Mouse (Mus musculus) hindbrain, embryonic 13.5 days (tissue): ENCODE measurements around the gene Nckipsd. TPM values are rescaled to one million over a fixed set of nuclear protein-coding genes. Genes with fewer than 3 reads are reported as not detected.

Experiments used
- ATAC-seq: fragments of 200-750 bp; cut with Nextera tagmentation; 2 replicates; pipeline ENCODE4 v1.8.0; 2017; ENCODE audit warnings: moderate TSS enrichment; ENCODE audit not compliant: low FRiP score
- H3K27ac ChIP-seq: fragments of 300-500 bp; sonication (generic); 2 replicates; pipeline ENCODE4 v1.5.1; 2015; ENCODE audit warnings: inconsistent platforms, mild to moderate bottlenecking, moderate library complexity
- H3K27me3 ChIP-seq: fragments of 300-500 bp; sonication (generic); 2 replicates; pipeline ENCODE4 v1.6.1; 2015; ENCODE audit warnings: mild to moderate bottlenecking, inconsistent platforms
- H3K36me3 ChIP-seq: fragments of 300-500 bp; sonication (generic); 2 replicates; pipeline ENCODE4 v1.6.1; 2015; ENCODE audit warnings: mild to moderate bottlenecking, inconsistent platforms
- H3K4me1 ChIP-seq: fragments of 300-500 bp; sonication (generic); replicated peaks from 2 replicates; pipeline ENCODE4 v1.6.1; 2015; ENCODE audit warnings: inconsistent platforms
- H3K4me2 ChIP-seq: fragments of 300-500 bp; sonication (generic); 2 replicates; pipeline ENCODE4 v1.6.1; 2015; ENCODE audit warnings: inconsistent platforms, mild to moderate bottlenecking, moderate library complexity
- H3K4me3 ChIP-seq: fragments of 300-500 bp; sonication (generic); 2 replicates; pipeline ENCODE4 v1.5.1; 2015; ENCODE audit warnings: mild to moderate bottlenecking, inconsistent platforms
- H3K9ac ChIP-seq: fragments of 300-500 bp; sonication (generic); 2 replicates; pipeline ENCODE4 v1.6.1; 2015; ENCODE audit warnings: mild to moderate bottlenecking, inconsistent platforms
- H3K9me3 ChIP-seq: fragments of 300-500 bp; sonication (generic); 2 replicates; pipeline ENCODE4 v1.6.1; 2016; ENCODE audit warnings: inconsistent platforms
- WGBS: fragments of 180-500 bp; shearing (Covaris S2); methylation state at CpG from one replicate; pipeline ENCODE4 v1.1.7; 2015; 5-methylcytosine and 5-hydroxymethylcytosine counted together
- polyA plus RNA-seq: library from polyadenylated mRNA; unstranded; fragments of >200 nt; fragmentation: Nextera tagmentation; extraction: Ambion mirVana; gene quantifications from 2 replicates; pipeline ENCODE4 v1.2.1, GENCODE M21; 2015

Nckipsd gene
- polyA plus RNA-seq, 1 experiment from 2014 or later = 25.9 TPM

DNA sequence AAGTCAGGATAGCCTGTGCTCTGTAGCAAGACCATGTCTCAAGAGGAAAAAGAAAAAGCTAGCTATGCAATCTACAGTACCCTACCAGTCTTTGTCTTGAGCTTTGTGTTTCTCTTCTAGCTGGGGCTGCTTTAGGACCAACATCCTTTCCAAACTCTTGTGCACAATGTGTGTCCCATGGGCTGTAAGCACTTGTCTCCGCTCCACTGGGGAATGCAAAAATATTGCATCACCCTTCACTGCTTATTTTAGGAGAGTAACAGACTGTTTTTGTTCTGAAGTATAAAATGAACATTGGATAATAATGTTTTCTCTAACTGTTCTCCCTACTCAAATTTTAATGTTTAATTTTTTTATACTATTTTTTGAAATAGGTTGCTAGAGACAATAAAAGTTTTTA, 21.7 kb upstream of the Nckipsd start:
- ATAC-seq = no peak
- H3K4me2 ChIP-seq = peak overlapping the region; percentile 90
- WGBS = 74% methylated on average over 1 of the region's 1 CpGs
- peak overlapping the region; percentile 85 for H3K4me3 ChIP-seq
- H3K9me3 ChIP-seq = no peaks in the 10 kb centered on the region
- no peaks in the 10 kb centered on the region for H3K27me3 ChIP-seq
- peaks cover 78% of the 10 kb centered on the region for H3K4me1 ChIP-seq
- peak overlapping the region; percentile 99; the same call in 1 of the 2 replicates for H3K9ac ChIP-seq
- no peak overlapping the region for H3K27ac ChIP-seq
- H3K36me3 ChIP-seq = no peaks in the 10 kb centered on the region

- ATAC-seq = no peak
- no peaks in the 10 kb centered on the region for H3K9me3 ChIP-seq
- peak overlapping the region; percentile 90 for H3K4me2 ChIP-seq
- no peak overlapping the region for H3K27ac ChIP-seq
- 88% methylated on average over 2 of the region's 2 CpGs for WGBS
- H3K9ac ChIP-seq = 0 out of 2 replicates have a peak overlapping the region, but pooled peaks have one; percentile 4
- no peaks in the 10 kb centered on the region for H3K27me3 ChIP-seq
- H3K36me3 ChIP-seq = no peaks in the 10 kb centered on the region
- peaks cover 81% of the 10 kb centered on the region for H3K4me1 ChIP-seq
- H3K4me3 ChIP-seq = peak overlapping the region; percentile 24
Observed at GRCm38 (mm10) chr9:108787080-108787479, 21.1 kb upstream of the Nckipsd start.

- Histone ChIP-seq H3K4me2 (peak overlapping the region; percentile 90; the same call in 1 of the 2 replicates), H3K36me3 (no peaks in the 10 kb centered on the region), H3K9me3 (no peaks in the 10 kb centered on the region), H3K4me1 (peaks cover 85% of the 10 kb centered on the region), H3K27me3 (no peaks in the 10 kb centered on the region), H3K9ac (no peak overlapping the region), H3K4me3 (no peak overlapping the region), H3K27ac (no peak overlapping the region)
- ATAC-seq = no peak
- 85% methylated on average over 3 of the region's 3 CpGs for WGBS
Observed at GRCm38 (mm10) chr9:108788713-108789112, 19.5 kb upstream of the Nckipsd start.

GRCm38 (mm10) chr9:108792307-108792706, 15.9 kb upstream of the Nckipsd start:
- ATAC-seq = no peak
- H3K4me3 ChIP-seq = no peak overlapping the region
- no peak overlapping the region for H3K4me2 ChIP-seq
- H3K9ac ChIP-seq = no peak overlapping the region
- H3K36me3 ChIP-seq = peaks cover 15% of the 10 kb centered on the region
- peaks cover 99% of the 10 kb centered on the region for H3K4me1 ChIP-seq
- no peak overlapping the region for H3K27ac ChIP-seq
- WGBS = 89% methylated on average over 1 of the region's 1 CpGs
- H3K9me3 ChIP-seq = no peaks in the 10 kb centered on the region
- no peaks in the 10 kb centered on the region for H3K27me3 ChIP-seq

- Histone ChIP-seq H3K27me3 (no peaks in the 10 kb centered on the region), H3K9ac (no peak overlapping the region; the same call in 1 of the 2 replicates), H3K36me3 (peaks cover 19% of the 10 kb centered on the region), H3K9me3 (no peaks in the 10 kb centered on the region), H3K4me2 (no peak overlapping the region), H3K4me3 (no peak overlapping the region), H3K4me1 (peaks cover 96% of the 10 kb centered on the region), H3K27ac (no peak overlapping the region)
- WGBS = 51% methylated on average over 3 of the region's 3 CpGs
- ATAC-seq = no peak
Observed at GRCm38 (mm10) chr9:108792730-108793129, 15.4 kb upstream of the Nckipsd start.

DNA sequence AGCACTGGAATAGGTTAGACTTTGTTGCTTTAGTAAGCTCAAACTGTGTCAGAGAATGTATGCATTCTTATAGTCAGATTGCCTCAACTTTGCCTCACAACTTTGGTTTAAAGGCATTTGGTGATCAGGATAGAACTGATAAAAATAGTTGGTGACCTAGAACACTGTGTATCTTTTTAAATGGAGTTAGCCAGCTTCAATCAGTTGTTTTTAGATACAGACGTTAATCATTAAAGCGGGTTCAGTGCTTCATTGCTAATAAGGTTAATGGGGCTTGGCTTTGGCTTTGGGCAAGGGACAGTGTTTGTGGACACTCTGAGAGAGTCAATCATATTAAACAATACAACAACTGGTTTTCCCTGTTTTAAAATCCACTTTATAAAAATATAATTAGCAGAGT, 12.9 kb upstream of the Nckipsd start:
- H3K9me3 ChIP-seq = no peaks in the 10 kb centered on the region
- H3K4me3 ChIP-seq = no peak overlapping the region
- H3K9ac ChIP-seq = no peak overlapping the region
- H3K4me1 ChIP-seq = peaks cover 71% of the 10 kb centered on the region
- no peak for ATAC-seq
- 46% methylated on average over 2 of the region's 2 CpGs for WGBS
- H3K4me2 ChIP-seq = no peak overlapping the region; the same call in 1 of the 2 replicates
- H3K27ac ChIP-seq = peak overlapping the region; percentile 19; the same call in 1 of the 2 replicates
- H3K36me3 ChIP-seq = peaks cover 43% of the 10 kb centered on the region
- no peaks in the 10 kb centered on the region for H3K27me3 ChIP-seq

GRCm38 (mm10) chr9:108795762-108796161, 12.4 kb upstream of the Nckipsd start:
- H3K4me1 ChIP-seq = peaks cover 66% of the 10 kb centered on the region
- H3K4me2 ChIP-seq = peak overlapping the region; percentile 39
- peak overlapping the region; percentile 58; the same call in 1 of the 2 replicates for H3K9ac ChIP-seq
- H3K9me3 ChIP-seq = no peaks in the 10 kb centered on the region
- WGBS = 32% methylated on average over 11 of the region's 11 CpGs
- peaks cover 46% of the 10 kb centered on the region for H3K36me3 ChIP-seq
- H3K27me3 ChIP-seq = no peaks in the 10 kb centered on the region
- peak overlapping the region; percentile 11; the same call in 1 of the 2 replicates for H3K4me3 ChIP-seq
- H3K27ac ChIP-seq = peak overlapping the region; percentile 73
- 0 out of 2 replicates have a peak, but pooled peaks have one; percentile 41 for ATAC-seq

GRCm38 (mm10) chr9:108796351-108796981, 11.7 kb upstream of the Nckipsd start:
- peak overlapping the region; percentile 39; the same call in 1 of the 2 replicates for H3K4me2 ChIP-seq
- peak overlapping the region; percentile 73 for H3K27ac ChIP-seq
- H3K27me3 ChIP-seq = no peaks in the 10 kb centered on the region
- H3K9ac ChIP-seq = peak overlapping the region; percentile 58; the same call in 1 of the 2 replicates
- H3K4me3 ChIP-seq = no peak overlapping the region
- H3K4me1 ChIP-seq = peaks cover 59% of the 10 kb centered on the region
- WGBS = 59% methylated on average over 4 of the region's 4 CpGs
- ATAC-seq = no peak
- H3K9me3 ChIP-seq = no peaks in the 10 kb centered on the region
- peaks cover 53% of the 10 kb centered on the region for H3K36me3 ChIP-seq

GRCm38 (mm10) chr9:108797477-108797876, 10.7 kb upstream of the Nckipsd start:
- ATAC-seq = no peak
- H3K27me3 ChIP-seq = no peaks in the 10 kb centered on the region
- H3K4me1 ChIP-seq = peaks cover 49% of the 10 kb centered on the region
- WGBS = 91% methylated on average over 7 of the region's 7 CpGs
- peak overlapping the region; percentile 62 for H3K27ac ChIP-seq
- H3K4me3 ChIP-seq = no peak overlapping the region
- H3K9ac ChIP-seq = no peak overlapping the region
- peaks cover 63% of the 10 kb centered on the region for H3K36me3 ChIP-seq
- H3K9me3 ChIP-seq = no peaks in the 10 kb centered on the region
- H3K4me2 ChIP-seq = no peak overlapping the region

GRCm38 (mm10) chr9:108798508-108799075, 9.6 kb upstream of the Nckipsd start:
- 84% methylated on average over 5 of the region's 5 CpGs for WGBS
- H3K27ac ChIP-seq = no peak overlapping the region
- H3K4me1 ChIP-seq = peaks cover 38% of the 10 kb centered on the region
- H3K36me3 ChIP-seq = peaks cover 72% of the 10 kb centered on the region
- no peak overlapping the region for H3K4me2 ChIP-seq
- no peaks in the 10 kb centered on the region for H3K9me3 ChIP-seq
- no peak overlapping the region for H3K9ac ChIP-seq
- no peak for ATAC-seq
- no peak overlapping the region for H3K4me3 ChIP-seq
- no peaks in the 10 kb centered on the region for H3K27me3 ChIP-seq

GRCm38 (mm10) chr9:108799564-108799963, 8.6 kb upstream of the Nckipsd start:
- Histone ChIP-seq H3K9me3 (no peaks in the 10 kb centered on the region), H3K27ac (no peak overlapping the region), H3K4me1 (peaks cover 28% of the 10 kb centered on the region), H3K27me3 (no peaks in the 10 kb centered on the region), H3K4me3 (no peak overlapping the region), H3K36me3 (peaks cover 82% of the 10 kb centered on the region), H3K4me2 (no peak overlapping the region), H3K9ac (no peak overlapping the region)
- no peak for ATAC-seq
- WGBS = 90% methylated on average over 3 of the region's 3 CpGs

DNA sequence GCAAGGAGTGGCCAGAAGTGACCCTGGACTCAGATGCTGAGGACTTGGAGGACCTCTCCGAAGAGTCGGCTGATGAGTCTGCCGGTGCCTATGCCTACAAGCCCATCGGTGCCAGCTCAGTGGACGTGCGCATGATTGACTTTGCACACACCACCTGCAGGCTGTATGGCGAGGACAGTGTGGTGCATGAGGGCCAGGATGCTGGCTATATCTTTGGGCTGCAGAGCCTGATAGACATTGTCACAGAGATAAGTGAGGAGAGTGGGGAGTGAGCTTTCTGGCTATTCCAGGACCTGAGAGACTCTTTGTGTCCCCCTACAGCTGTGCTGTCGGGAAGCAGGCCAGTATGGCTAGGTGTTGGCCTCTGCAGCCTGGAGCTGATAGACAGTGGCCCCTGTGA, 2.4 kb upstream of the Nckipsd start:
- no peak for ATAC-seq
- H3K4me1 ChIP-seq = peaks cover 23% of the 10 kb centered on the region
- H3K4me2 ChIP-seq = no peak overlapping the region
- H3K9me3 ChIP-seq = no peaks in the 10 kb centered on the region
- no peaks in the 10 kb centered on the region for H3K27me3 ChIP-seq
- no peak overlapping the region for H3K9ac ChIP-seq
- WGBS = 90% methylated on average over 8 of the region's 8 CpGs
- H3K4me3 ChIP-seq = no peak overlapping the region
- no peak overlapping the region for H3K27ac ChIP-seq
- H3K36me3 ChIP-seq = peaks cover 63% of the 10 kb centered on the region

- Histone ChIP-seq H3K4me2 (no peak overlapping the region), H3K4me3 (no peak overlapping the region), H3K4me1 (peaks cover 23% of the 10 kb centered on the region), H3K27ac (no peak overlapping the region; the same call in 1 of the 2 replicates), H3K9ac (no peak overlapping the region), H3K27me3 (no peaks in the 10 kb centered on the region), H3K9me3 (no peaks in the 10 kb centered on the region), H3K36me3 (peaks cover 63% of the 10 kb centered on the region)
- ATAC-seq = no peak
Observed at GRCm38 (mm10) chr9:108806379-108806778, 1.8 kb upstream of the Nckipsd start.
